Mouse (Mus musculus) E14TG2a.4 (cell line): ENCODE data around the gene Sdk2.

Experiments
- CTCF ChIP-seq: conservative IDR thresholded peaks from 2 replicates; pipeline ENCODE4 v1.5.1; 2014; ENCODE audit warnings: low read length
- POU5F1 ChIP-seq: IDR thresholded peaks from 2 replicates; pipeline ENCODE4 v1.6.1; 2014; ENCODE audit warnings: low read length, borderline replicate concordance

- TF ChIP-seq CTCF (no peak), POU5F1 (no peak)
These were observed 284.4 kb downstream of the Sdk2 start for GRCm38 (mm10) chr11:113782496-113782895.
